Mouse (Mus musculus) adipocyte (in vitro differentiated cells): ENCODE measurements around the gene 4930452B06Rik.
A peak's percentile ranks its signal among the peaks of the same experiment; 100 is the strongest.
"Not testable (repeated sequence)": the region's sequence is repeated elsewhere in the genome, so short reads cannot be mapped to it uniquely, and the experiment has no call there.

Experiments used
- DNase-seq: peaks from one replicate; pipeline ENCODE4 v3.0.0-alpha.2; 2016; ENCODE audit warnings: low spot score

4930452B06Rik gene

DNA sequence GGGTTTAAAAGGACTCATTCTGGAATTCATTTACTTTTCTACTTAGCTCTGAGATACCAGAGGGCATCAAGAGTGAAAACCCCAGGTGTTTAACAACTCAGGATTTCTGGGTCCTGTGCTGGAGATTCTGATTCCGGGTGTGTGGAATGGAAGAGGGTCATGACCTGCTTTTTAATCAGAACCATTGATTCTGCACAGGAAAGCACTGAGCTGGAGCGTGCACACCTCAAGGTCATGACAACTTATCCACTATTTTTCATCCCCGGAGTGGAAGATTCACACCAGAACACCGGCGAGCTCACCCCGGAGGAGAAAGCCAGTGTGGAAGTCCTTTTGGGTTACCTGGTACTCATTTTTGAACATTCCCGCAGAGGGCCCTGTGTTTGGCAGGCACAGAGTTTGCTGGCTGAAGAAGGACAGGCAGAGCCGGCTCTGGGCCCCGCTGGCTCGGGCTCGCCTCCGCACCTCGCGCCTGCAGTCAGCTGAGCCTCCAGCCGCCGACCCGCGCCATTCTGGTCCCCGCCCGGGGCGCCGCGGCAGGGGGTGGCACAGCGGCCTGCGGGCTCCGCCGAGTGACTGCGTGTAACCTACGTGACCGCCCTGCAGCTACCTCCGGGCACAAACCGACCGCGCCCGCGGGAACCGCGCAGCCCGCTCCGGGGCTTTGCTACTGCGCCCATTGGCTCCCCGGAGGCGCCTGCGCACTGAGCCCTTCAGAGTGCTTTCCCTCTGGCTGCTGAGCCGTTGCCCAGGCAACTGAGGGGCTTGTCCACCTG, at the start of gene 4930452B06Rik:
Gene 4930452B06Rik, minus strand, starts transcription at position 605 of the 776 bp plus-strand sequence.
- DNase-seq: no peak

DNA sequence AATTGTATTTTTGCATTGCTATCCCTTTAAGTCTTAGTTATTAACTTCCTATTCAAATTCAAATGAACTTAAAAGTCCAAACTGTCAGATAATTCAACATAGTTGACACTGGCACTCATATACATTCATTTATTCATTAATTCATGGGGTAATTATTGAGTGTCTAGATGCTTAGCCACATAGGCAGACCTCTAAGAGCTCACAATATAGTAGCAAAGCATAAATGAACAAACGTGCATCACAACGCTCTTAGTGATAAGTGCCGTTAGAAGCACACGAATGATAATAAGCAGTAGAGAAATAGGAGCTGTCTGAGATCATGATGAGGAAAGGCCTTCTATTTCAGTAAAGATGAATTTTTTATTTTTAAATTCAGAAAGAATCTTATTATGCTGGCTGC, 46.6 kb upstream of the 4930452B06Rik start:
- no peak for DNase-seq

DNA sequence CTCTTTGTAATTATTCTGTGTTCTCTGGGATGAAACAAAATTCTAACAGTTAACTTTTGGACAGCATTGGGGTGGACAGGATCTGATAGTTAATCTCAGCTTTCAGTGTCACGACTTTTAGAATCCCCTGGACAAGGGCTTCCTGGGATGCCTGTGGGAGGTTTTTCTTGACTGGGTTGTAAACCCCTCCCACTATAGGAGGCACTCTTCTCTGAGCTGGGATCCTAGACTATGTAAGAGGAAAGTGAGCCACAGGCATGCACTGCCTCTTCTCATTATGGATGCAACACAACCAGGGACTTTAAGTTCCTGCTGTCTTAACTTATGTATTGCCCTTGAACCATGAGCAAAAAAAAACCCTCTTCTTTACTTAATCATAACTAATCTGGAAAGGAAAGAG, 23.4 kb upstream of the 4930452B06Rik start:
- DNase-seq: no peak

DNA sequence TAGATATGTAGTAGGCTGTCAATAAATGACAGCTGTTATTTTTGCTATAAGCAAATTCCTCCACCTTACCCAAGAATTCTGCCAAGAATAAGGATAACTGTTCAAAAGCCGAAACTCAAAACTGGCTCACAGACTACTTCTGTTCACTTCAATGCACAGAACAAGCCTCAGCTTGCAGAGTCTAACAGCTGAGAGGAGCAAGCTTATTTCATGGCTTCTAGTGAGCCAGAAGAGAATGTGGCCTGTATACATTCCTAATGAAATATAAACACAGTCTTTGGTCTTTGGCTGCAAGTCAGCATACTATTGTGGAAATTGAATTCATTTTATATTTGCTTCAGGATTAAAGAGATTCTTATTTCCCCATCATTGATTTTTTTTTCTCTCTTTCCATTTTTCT, 22.4 kb upstream of the 4930452B06Rik start:
- no peak for DNase-seq

DNA sequence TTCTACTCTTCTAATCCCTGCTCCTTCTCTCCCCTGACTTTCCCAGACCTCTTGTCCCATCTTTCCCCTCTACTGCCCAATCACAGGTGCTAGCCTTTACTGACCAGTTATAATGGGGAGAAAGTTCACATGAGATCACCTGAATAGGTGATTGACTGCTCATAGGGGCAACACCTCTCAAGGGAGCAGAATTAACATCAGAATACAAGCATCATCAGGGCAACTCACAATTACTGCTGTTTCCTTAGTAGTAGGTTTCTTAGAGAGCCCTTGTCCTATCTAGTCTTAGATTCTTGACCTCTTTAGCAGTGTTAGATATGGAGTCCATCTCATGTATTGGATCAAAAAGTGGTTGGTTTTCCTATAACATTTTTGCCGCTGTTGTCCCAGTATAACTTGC, 20.1 kb upstream of the 4930452B06Rik start:
- no peak for DNase-seq

DNA sequence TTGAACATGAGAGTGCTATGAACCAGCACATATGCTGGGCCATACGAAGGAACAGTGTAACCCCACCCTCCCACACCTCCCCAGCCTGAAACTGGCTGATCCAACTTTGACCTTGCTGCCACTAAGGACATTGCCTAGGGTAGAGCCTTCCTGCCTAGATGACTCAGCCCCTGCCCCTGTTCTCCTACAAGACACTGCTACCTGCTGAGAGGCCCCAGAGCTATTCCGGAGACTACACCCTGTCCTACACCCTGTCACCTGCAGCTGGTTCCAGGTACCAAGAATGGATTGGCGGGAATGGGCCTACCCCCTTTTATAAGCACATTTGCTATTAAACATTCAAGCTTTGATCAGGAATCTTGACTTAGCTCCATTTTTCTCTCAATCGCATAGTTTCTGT, 13.9 kb upstream of the 4930452B06Rik start:
- no peak for DNase-seq

DNA sequence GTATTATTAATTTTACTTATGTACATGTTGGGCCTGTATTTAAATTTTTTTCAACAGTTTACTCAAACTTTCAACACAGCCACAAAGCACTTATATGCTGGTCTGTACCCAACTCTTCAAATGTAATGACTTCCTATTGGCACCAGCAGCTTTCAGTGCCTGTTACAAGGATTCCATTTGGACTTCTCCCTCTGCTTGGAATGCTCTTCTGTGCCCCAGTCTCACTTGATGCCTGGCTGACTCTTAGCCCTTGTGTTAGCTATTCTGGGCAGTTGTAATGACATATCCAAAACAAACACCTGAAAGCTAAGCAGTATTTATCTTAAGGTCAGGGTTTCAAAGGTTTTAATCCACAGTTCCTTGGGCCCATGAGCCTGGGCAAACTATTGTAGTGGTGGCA, 5.7 kb downstream of the 4930452B06Rik start:
- no peak for DNase-seq

DNA sequence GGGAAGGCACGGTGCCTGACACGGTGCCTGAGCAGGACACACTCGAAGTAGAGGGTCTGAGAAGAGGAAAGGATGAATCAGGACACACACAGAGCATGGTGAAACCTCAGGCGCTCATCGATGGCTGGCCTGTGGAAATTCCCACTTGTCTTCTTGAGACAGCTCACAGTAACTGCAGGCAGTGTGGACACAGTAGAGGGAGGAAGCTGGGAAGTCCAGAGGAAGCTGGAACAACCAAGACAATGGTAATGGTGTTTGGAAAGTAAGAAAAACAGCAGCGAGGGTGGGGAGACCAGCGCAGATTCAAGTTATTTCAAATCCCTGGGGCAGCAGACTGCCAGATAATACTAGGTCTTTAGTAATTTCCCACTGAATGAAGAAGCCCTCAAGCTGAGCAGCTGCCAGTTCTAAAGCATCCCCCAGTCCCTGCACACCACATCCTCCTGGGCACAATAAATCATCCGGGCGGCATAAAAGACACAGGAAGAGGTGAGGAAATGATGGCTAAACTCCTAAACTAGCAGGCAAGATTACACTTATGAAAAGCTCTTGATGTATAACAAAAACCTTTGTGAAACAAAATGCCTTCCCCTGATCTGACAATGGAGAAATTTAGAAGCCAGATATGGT, 24.3 kb downstream of the 4930452B06Rik start:
- no peak for DNase-seq

DNA sequence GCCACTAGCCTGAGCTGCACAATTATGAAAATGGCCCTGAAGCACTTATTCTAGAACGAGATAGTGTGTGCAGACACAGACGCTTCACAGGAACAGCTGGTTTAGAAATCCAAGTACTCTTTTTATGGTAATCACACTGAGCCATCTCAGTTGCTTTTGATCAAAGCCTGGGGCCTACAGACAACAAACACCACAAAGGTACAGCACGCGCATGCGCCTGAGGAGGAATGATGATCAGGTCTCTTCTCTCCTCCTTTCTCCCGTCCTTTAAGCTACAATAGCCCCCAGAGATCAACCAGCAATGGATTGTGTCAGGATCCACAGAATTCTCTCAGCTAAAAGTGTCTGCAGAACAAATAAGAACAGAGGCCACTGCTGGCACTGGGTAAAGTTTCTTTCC, 33.8 kb downstream of the 4930452B06Rik start:
- DNase-seq: no peak

DNA sequence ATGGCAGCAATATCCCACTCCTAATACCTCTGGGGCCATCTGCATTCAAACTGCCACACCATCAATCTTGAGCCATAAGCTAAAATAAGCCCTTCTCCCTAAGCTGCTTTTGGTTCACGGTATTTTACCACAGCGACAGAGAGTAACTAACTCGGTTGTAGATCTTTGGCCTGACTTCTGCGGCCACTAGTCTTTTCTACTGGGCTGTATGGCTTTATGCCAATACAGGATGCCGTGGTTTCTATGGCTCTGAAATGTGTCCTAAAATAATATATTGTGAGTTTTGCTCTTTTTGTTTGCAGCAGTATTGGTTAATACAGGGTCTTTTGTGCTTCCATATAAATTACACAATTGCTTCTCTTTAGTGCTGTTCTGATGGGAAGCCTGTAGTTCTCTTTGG, 37.6 kb downstream of the 4930452B06Rik start:
- DNase-seq: no peak

DNA sequence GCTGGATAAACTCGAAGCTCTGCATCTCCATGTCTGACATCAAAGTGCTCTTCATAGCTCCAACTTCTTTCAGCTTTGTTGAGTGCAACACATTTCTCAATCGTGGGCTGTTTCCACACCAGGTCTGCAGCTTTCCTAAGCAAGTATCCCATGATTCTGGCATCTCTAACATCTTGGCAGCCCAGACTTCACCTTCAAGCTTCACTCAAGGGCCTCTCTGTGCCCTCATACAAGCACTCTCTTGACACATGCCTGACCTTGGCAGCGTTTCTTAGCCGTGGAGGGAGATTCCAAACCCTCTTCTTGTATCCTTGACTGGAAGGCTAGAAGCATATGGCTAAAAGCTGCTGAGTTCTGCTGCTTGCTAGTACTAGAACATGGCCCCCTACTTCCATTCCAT, 38.6 kb downstream of the 4930452B06Rik start:
- no peak for DNase-seq

DNA sequence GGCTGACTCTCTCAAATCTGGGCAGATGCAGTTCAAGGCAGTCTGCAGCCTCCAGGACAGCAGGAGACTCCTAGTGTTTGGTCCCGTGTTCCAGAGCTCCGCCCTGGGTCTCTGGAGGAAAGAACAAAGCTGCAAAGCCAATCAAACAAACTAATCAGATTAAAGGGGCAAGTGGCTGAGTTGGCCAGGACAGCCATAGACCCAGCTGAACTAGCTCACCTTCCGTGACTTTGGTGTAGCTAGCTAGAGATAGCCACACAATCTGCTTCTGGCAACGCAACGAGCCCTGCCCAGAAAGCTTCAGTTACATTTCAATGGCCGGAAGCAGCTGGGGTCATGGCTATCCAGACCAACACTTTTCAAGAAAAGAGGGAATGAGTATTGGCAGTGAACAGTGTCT, 44.9 kb downstream of the 4930452B06Rik start:
- no peak for DNase-seq

DNA sequence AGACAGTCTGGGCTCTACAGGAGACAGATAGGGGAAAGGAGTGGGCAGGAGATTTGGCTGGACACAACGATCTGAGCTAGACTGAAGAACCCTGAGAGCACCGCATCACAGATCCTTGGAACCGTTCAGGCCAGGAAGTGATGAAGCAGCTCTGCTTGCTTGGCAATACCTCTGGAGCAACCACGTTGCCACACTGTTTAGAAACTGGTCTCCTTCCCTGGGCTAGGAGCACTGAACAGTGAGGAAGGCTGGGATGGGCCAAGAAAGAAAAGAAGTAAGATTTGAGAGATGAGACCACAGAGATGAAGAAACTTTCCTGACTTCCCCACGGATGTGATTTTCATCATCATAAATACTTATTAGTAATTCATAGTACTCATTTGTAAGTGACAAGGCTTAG, 45.5 kb downstream of the 4930452B06Rik start:
- DNase-seq: no peak

DNA sequence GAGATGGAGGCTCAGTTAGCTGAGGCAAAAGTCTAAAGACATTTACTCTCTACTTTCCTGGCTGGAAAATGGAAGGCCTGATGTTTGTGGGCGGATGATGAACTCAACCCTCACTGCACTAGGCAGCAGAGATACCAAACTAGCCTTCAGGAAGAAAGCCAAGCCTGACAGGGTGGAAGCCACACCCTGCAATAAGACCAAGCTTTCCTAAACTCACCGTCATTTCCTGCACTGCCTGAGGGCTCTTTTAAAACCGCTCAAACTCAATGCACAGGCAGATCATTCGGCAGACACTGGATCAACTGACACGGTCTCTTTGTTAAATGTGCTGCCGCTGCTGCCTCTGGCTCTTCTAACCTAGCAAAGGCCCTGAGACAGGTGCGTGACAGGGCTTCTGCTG, 50.4 kb downstream of the 4930452B06Rik start:
- DNase-seq: no peak

DNA sequence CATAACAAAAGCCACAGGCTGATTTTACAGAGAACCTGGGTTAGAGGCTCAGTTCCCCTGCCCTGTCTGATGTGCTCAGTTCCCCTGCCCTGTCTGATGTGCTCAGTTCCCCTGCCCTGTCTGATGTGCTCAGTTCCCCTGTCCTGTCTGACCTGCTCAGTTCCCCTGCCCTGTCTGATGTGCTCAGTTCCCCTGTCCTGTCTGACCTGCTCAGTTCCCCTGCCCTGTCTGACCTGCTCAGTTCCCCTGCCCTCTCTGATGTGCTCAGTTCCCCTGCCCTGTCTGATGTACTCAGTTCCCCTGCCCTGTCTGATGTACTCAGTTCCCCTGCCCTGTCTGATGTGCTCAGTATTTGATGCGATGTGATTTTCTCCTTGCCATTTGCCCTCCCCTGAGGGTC, 51.6 kb downstream of the 4930452B06Rik start:
- DNase-seq: not testable (repeated sequence)

DNA sequence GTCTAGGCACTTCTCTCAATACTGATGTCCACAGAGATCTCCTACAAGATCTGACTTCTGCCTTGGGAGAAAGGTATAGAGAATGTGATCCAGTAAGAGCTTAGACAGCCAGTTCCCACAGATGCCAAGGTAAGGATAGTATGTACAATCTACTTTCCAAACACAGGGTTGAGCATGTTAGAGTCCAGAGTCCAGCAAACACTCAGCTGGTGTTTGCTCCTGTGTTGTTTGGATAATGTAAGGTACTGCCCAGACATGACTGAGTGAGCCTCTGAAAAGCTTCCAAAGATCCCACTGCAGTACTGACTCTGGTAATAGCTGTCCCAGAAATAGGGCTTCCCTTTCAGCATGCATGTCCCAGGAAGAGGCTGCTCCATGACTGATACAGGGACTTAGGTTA, 54.0 kb downstream of the 4930452B06Rik start:
- no peak for DNase-seq

DNA sequence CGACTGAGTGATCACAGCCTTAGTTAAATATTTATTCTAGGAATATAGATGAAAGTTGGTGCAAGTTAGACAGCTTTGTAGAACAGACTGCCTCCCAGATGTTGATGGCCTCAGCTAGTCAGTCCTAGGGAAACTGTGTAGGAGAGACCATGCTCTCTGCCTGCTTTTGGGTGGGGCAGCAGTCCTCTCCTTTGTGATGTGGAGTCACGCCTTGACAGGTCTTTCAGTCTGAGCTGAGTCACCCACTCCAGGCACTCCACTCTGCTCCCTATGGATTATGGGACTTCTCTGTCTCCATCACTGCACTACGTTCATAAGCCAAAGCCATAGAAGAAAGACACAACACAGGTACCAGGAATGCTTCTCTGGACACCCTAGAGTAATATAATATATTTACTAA, 55.9 kb downstream of the 4930452B06Rik start:
- DNase-seq: no peak

DNA sequence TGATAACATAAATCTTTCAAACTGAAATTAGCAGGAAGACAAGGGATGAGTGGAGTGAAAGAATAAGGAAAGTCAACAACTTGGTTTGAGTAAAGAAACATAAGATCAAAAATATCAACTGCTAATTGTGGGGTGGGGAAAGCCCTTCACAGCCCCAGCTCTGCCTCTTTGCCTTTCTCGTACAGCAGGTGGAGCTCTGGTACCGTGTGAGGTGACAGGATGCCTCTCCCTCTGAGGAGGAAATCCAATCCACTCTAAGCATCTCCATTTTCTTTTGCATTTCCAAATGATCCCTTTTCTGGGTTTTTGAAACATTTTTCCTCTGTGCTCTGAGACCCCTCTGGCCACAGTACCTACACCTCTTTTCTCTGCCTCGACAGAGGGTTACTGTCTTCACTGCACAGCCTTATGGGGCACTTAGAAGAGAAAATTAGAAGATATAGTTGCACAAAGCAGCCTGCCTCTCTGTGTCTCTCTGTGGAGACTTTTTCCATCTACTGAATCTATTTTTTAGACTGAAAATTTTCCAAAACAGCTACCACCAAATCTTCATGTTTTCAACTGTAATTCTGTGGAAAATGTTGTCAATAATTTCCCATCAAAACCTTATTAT, 57.4 kb downstream of the 4930452B06Rik start:
- peak; percentile 16 for DNase-seq

DNA sequence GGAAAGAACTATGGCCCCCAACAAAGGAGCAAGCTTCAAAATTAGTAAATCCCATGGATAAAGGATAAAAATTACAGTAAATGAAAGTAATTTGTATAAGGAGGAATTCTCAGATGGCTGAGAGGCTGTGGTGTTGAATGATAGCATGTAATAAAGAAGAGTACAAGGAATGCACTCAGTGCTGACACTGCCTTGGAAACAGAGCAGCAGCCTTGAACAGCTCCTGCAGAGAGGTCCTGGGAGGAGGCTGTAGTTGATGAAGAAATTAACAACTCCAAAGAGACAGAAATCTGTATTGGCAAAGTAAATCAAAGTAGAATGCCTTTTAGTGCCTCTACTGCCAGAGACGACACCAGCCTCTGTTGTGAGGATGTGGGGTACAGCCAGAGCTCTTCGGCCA, 61.1 kb downstream of the 4930452B06Rik start:
- no peak for DNase-seq

DNA sequence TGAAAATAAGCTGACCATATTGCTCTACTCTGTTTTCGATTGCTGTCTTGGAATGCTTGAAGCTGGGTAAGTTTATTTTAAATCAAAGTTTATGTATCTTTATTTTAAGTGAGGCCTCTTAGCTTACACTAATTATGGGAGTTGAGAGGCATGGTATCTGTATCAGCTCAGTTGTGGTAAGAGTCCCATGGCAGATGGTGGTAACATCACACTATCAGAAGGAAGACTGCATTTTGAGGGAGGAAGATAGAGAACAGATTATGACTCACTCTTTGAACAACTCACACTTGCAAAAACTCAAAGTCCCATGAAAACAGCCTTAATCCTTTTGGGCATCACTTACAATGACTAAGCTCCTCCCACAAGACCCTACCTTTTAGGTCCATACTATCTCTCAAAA, 81.0 kb downstream of the 4930452B06Rik start:
- DNase-seq: no peak

DNA sequence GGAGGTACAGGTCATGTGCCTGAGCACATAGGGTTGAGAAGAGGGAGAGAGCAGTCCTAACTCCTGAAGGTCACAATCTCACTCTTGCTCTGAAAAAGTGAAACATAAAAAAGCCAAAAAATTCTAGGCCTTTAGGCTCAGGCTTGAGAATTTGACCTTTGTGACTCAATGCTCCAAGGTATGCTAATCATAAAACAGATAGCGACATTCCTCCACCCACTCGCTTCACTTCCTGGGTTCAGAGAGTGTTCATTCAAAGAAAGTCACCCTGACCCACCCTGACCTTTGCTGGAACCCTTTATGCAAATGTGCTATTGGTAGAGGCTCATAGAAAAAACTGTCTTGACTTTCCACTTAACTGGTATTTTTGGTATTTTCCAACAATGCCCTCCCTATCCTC, 115.0 kb downstream of the 4930452B06Rik start:
- DNase-seq: not testable (repeated sequence)

DNA sequence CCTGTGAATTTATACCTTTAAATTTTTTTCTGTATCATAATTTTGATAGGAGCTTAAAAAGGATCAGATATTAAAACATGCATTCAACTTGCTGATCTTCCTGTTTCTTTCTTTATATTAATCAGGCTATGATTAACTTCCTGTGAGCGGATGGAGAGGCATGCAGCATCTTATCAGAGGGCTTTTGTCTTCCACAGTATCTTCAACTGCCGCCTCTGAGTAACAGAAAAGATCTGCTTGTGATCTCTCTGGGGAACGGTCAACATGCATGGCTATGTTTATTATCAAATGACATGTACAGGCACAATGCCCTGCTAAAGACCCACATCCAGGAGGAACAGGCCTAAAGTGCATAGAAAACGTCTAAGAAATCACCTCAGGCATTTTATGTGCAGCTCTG, 116.9 kb downstream of the 4930452B06Rik start:
- no peak for DNase-seq

DNA sequence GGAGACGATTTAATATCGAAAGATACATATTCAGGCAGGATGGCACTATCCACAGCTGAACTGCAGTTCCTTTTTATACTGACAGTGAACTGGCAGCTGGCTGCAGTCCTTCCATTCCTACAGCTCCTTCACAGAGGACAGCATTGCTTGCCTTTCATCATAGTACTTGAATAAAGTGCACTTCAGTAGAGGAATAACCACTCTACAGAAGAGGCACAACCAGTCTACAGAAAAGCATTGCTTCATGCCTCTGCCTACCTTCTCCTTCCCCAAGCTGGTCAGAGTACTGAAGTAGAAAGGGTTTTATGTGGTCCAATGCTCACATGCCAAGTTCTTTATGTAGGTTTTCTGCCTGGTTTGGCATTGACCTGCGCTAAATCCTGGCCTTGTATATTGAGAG, 130.0 kb downstream of the 4930452B06Rik start:
- DNase-seq: no peak
